Comparison of ENCODE assay signal across 8 mouse cellular contexts in the genomic region with DNA sequence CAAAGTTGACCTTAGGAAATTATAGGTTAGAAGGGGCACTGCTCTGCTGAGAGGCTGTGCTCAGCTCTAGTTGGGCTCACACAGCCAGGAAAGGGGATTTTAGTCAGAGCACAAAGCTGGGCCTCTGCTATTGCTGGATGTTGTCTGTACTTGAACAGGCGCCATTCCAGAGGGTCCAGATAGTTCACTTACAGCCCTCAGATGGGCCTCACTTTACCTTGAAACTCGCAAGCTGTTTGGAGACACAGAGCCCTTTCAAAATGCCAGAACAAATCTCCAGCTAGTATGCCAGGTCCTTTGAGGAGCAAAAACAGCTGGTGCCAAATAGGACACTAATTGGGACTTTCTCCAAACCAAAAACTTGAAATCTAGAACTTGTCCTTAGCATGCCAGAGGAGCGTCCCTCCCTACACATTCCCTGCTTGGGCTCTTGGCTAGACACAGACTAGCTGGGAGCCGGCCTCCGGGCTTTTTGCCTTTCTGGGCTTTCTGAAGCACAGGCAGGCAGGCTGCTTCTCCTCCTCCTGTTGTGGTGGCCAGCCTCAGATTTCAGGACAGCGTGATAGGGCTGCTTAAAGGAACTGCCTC.
DNase-seq lines count a peak whose midpoint lies in the region; ATAC-seq and TF ChIP-seq lines count a peak whose summit lies in the region.

No protein-coding gene starts in this region.

- peaks cover 41% of the 10 kb centered on the region for H3K4me1 ChIP-seq in E14TG2a.4 (replicated peaks; ENCODE audit: low read depth, low read length)
- H3K4me1 ChIP-seq in hindbrain, embryonic 15.5 days (replicated peaks): peaks cover 16% of the 10 kb centered on the region

- H3K4me2 ChIP-seq in hindbrain, embryonic 15.5 days: no peak overlapping the region

- WGBS in hindbrain, embryonic 15.5 days: 73% methylated on average over 6 of the region's 6 CpGs

- intact Hi-C loops in gastrocnemius, adult 2 months (cut with DNase I): no loop called here

- H3K4me3 ChIP-seq in E14TG2a.4 (replicated peaks; ENCODE audit: low read length): 0 out of 2 replicates have a peak overlapping the region, but pooled peaks have one; percentile 17
- peak overlapping the region; percentile 8; the same call in 1 of the 2 replicates for H3K4me3 ChIP-seq in gastrocnemius, adult 2 months
- no peak overlapping the region for H3K4me3 ChIP-seq in hindbrain, embryonic 15.5 days

- H3K9ac ChIP-seq in hindbrain, embryonic 15.5 days: no peak overlapping the region

- peak; percentile 57 for ATAC-seq in frontal cortex, adult (ENCODE audit: low TSS enrichment)
- no peak for ATAC-seq in hindbrain, embryonic 15.5 days (ENCODE audit: low FRiP score, low read depth)
- no peak for ATAC-seq in activated CD4-positive, CD25-positive, alpha-beta regulatory T cell, adult 4 months

- no peaks in the 10 kb centered on the region for H3K9me3 ChIP-seq in E14TG2a.4 (ENCODE audit: low read length)
- no peaks in the 10 kb centered on the region for H3K9me3 ChIP-seq in hindbrain, embryonic 15.5 days

- H3K36me3 ChIP-seq in E14TG2a.4 (ENCODE audit: insufficient read depth, low read length): peaks cover 30% of the 10 kb centered on the region
- peaks cover 22% of the 10 kb centered on the region for H3K36me3 ChIP-seq in hindbrain, embryonic 15.5 days

- DNase-seq in frontal cortex, postnatal 14 days (ENCODE audit: low spot score in 2 of 2): no peak
- DNase-seq in gastrocnemius, adult 2 months: peak; percentile 85
- peak; percentile 52 for DNase-seq in lung, postnatal 14 days
- no peak for DNase-seq in thymus, postnatal 10 days (ENCODE audit: low spot score in 2 of 2)

- TF ChIP-seq CTCF in E14TG2a.4 (conservative IDR thresholded peaks at IDR 0.05; ENCODE audit: low read length): no peak
- no peak for TF ChIP-seq CTCF in gastrocnemius, adult 2 months (IDR thresholded peaks at IDR 0.05)

- no peaks in the 10 kb centered on the region for H3K27me3 ChIP-seq in E14TG2a.4 (ENCODE audit: insufficient read depth, low read length)
- H3K27me3 ChIP-seq in hindbrain, embryonic 15.5 days: no peaks in the 10 kb centered on the region

- peak overlapping the region; percentile 90 for H3K27ac ChIP-seq in gastrocnemius, adult 2 months
- H3K27ac ChIP-seq in hindbrain, embryonic 15.5 days (replicated peaks): peak overlapping the region; percentile 20; the same call in 1 of the 2 replicates

Comparison
In these comparisons a context has a peak if more than half of its experiments do, and no peak if none do; other contexts are left out.
1. DNase-seq: peak in gastrocnemius, adult 2 months (single experiment) and lung, postnatal 14 days (single experiment); none in frontal cortex, postnatal 14 days (0 of 2) and thymus, postnatal 10 days (0 of 2).